Mouse (Mus musculus): Measurements from ENCODE around the gene Pgm5.
"Not testable (repeated sequence)": the region's sequence is repeated elsewhere in the genome, so short reads cannot be mapped to it uniquely, and the experiment has no call there.

Gene Pgm5

GRCm38 (mm10) chr19:24705395-24705794 is 156.3 kb downstream of the Pgm5 start:
- DNase-seq (ENCODE audit: low spot score): peak; percentile 81

DNA sequence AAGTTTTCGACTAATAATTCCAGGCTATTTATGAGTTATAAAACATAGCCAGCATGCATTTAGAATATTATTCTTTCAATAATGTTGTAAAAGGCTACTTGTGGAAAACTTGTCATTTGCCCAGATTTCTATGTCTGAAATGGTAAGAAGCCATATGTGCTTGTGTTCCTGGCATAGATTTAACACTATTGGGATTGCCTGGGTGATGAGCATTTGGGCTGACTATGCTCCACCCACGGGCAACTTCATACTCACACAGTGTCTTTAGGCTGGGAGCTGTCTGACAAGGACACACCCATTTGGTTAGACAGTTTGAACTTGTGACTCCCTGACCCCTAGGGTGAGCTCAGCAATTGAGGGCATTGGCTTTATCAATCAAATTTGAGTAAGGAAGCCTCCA is 157.3 kb downstream of the Pgm5 start:
- DNase-seq (ENCODE audit: low spot score): no peak

DNA sequence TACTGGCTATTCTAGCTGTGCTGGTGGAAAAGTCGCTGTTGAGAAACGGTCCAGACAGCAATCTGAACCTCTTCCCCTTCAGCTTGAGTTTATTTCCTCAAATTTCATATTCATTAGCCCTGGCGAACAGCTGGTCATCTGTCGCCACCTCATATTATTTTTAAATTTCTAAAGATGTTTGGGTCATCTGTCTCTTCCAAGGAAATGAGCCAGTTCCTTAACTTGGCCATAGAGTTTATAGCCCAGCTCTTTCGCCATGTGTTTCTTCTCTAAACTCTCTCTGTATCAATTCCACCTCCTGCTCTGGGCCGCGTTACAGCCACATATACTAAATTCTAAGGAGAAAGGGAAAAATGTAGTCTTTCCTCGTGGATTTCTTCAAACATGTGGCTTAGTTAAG is 158.0 kb downstream of the Pgm5 start:
- DNase-seq (ENCODE audit: low spot score): no peak

- DNase-seq (ENCODE audit: low spot score): not testable (repeated sequence)
Observed at GRCm38 (mm10) chr19:24703168-24703567, 158.5 kb downstream of the Pgm5 start.

DNA sequence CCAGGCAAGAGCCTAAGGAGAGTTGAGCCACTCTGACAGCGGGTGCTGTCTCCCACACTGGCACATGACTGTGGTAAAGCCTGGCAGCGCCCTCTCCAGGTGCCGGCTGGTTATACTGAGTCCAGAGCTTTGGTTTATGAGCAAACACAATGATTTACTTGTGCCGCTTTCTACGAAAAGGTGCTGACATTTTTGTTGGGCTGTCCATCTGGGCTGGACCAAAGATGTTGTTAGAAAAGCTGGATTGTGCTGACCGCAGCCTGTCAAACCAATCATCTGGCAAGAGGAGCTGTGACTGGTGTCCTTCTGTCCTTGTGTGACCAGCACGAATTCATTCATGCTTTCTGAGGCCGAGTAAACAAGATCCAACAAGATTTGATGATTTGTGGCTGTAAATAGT is 159.9 kb downstream of the Pgm5 start:
- no peak for DNase-seq (ENCODE audit: low spot score)

DNA sequence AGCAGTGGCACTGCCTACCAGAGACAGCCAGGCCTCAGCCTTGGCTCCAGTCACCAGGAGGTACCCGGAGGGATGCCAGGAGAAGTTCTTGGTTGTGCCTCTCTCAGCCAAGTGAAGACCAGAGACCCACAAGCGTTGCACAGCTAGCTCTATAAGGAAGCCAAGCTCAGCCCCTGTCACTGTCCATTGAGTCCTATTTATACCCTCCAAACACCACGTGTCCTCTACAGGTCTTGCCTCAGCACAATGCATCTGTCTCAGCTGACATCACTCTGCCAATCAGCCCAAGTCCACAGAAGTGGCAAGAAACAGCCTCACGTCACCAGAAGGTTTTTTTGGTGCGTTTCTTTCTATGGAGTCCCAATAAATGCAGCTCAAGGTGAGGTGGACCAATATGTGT is 161.0 kb downstream of the Pgm5 start:
- no peak for DNase-seq (ENCODE audit: low spot score)

DNA sequence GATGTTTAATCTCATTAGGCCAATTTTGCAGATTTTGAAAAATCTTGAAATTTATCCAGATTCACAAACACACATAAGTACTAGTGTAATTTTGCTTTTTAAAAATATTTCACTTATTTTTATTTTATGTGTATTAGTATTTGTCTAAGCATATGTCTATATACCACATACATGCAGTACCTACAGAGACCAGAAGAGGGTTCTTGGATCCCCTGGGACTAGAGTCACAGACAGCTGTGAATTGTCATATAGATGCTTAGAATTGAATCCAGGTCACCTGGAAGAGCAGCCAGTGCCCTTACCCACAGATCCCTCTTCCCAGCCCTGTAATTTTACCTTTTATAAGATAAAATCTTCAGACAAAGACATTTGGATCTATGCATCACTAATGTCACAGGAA is 161.7 kb downstream of the Pgm5 start:
- no peak for DNase-seq (ENCODE audit: low spot score)

- no peak for DNase-seq (ENCODE audit: low spot score)
Observed at GRCm38 (mm10) chr19:24699196-24699595, 162.5 kb downstream of the Pgm5 start.

- no peak for DNase-seq (ENCODE audit: low spot score)
Observed at GRCm38 (mm10) chr19:24698651-24699050, 163.0 kb downstream of the Pgm5 start.

DNA sequence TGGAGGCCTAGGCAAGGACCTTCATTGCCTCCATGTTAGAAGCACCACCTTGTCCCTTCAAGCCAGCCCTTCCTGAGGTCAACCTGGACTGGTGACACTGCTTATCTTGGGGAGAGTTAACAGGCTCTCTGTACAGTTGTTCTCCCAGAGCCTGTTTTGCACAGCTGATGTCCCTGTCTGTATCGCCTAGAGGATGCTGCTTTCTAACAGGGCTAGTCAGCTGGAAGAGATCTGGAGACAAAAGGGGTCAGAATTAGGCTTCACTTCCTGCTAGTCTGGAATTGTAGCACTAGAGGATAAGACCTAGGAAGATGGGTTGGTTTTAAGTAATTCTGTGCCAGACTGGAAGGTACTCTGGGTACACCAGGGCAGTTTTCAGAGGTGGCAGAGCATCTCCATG is 163.7 kb downstream of the Pgm5 start:
- no peak for DNase-seq (ENCODE audit: low spot score)

DNA sequence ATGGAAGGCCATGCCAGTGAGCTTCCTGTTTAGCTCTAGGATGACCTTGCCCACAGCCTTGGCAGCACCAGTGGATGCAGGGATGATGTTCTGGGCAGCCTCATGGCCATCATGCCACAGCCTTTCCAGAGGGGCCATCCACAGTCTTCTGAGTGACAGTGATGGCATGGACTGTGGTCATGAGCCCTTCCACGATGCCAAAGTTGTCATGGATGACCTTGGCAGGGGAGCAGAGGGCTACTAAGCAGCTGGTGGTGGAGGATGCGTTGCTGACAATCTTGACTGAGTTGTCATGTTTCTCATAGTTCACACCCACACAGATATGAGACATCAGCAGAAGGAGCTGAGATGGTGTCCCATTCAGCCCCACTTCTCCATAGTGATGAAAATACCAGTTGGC is 169.0 kb downstream of the Pgm5 start:
- no peak for DNase-seq (ENCODE audit: low spot score)

GRCm38 (mm10) chr19:24689531-24689930 is 172.1 kb downstream of the Pgm5 start:
- DNase-seq (ENCODE audit: low spot score): no peak

DNA sequence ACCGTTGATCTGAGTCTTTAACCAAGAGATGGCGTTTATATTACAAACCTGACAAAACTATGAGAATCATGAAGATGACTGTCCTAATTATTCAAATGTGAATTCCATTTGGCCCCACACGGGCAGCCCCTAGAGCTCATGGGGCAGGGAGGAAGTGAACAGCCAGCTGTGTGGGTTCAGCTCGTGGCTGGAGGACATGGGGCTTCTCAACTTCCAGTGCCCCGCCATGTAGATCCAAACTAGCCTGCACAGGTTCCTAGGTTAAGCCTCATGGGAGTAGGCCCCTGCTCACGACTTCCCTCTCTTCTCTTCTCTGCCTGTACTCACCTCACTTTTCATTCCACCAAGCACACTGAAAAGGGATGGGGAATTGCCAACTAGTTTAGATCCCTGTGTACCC is 173.3 kb downstream of the Pgm5 start:
- no peak for DNase-seq (ENCODE audit: low spot score)

- DNase-seq (ENCODE audit: low spot score): no peak
Observed at GRCm38 (mm10) chr19:24686411-24686810, 175.2 kb downstream of the Pgm5 start.

DNA sequence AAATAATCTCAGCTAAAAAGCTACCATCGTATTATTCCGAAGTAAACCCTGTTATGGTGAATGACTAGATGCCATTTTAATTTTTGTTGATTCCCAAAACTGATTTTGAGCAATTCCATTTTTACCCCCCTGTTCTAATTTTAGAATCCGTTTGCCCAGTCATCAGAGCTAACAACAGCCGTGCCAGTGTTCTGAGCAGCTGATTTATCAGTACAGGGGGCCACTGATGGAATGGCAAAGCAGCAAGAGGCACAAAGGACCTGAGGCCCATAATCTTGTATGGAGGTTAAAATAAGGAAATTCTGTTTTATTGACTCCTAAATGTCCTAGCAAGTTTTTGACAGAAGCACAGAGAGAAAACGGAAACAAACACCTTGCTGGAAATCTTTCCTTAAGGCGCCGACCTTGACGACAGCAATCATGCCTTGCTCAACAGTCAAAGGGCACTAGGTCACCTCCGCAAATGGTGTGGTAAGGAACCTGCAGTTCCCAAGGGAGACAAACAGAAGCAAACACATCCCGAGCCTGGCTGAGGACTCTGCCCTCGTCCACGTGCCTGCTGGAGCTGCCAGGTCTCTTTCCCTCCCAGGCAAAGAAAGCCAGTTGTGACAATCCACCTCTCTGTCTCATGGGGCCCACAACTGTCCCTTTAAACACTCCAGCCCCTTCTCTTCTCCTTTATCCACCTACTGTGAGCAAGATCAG is 178.5 kb downstream of the Pgm5 start:
- DNase-seq (ENCODE audit: low spot score): no peak

- no peak for DNase-seq (ENCODE audit: low spot score)
Observed at GRCm38 (mm10) chr19:24677242-24677984, 184.2 kb downstream of the Pgm5 start.

DNA sequence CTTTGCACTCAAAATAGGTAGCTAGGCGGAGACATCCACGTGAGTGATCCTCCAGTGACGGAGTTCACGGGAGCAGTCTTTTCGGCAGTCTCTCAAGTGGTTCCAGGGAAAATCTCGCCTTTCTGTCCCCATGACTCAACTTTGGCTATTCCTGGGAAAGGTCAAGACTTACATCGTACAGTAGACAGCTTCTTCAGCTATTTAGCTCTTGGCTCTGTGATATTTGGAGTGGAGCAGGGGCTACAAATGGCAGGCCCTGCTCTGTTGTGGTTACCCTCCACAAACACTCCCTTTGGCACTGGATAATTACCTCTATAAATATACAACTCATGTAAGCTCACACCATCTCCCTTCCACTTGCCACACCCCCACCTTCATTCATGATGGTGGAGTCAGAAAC is 185.2 kb downstream of the Pgm5 start:
- no peak for DNase-seq (ENCODE audit: low spot score)

- DNase-seq (ENCODE audit: low spot score): no peak
Observed at GRCm38 (mm10) chr19:24673762-24674161, 187.9 kb downstream of the Pgm5 start, which contains the start of gene Tmem252. Tmem252 (plus strand) TSS chr19:24674008.

GRCm38 (mm10) chr19:24673331-24673730 is 188.3 kb downstream of the Pgm5 start:
- no peak for DNase-seq (ENCODE audit: low spot score)

GRCm38 (mm10) chr19:24672366-24672960 is 189.2 kb downstream of the Pgm5 start:
- DNase-seq (ENCODE audit: low spot score): no peak

DNA sequence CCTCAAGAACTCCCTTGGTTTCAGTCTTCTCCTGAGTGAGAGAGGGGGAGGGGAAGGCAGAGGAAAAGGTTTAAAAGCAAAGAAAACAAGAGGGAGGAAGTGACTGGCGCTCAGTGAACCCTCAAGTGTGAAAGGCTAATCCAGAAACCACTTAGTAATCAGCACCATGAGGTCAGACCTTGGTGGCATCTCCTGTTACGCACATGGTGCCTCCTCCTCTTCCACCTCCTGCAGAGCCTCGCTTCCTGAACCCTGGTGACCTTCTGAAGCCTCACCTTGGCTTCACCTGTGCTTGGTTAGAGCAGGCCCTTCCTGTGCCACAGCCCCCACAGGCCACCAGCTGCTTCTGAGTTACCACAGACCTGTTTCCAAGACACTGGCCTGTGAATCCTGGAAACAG is 190.1 kb downstream of the Pgm5 start:
- peak; percentile 55 for DNase-seq (ENCODE audit: low spot score)

DNA sequence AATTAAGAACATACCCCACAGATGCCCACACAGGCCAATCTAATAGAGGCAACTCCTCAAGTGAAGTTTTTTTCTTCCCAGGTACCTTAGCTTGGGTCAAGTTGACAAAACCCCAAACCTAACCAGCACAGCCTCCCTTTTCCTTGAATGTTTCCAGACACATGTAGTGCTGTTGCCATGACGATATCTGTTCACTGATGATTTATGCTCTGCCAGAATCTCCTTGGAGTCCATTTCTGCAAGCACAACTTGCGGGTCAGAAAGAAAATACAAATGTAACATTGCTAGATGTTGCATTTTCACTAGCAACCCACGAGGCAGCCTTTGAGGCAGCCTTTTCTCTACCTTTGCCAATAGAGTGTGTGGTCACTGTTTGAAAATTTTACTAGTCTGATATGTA is 194.1 kb downstream of the Pgm5 start:
- peak; percentile 36 for DNase-seq (ENCODE audit: low spot score)

DNA sequence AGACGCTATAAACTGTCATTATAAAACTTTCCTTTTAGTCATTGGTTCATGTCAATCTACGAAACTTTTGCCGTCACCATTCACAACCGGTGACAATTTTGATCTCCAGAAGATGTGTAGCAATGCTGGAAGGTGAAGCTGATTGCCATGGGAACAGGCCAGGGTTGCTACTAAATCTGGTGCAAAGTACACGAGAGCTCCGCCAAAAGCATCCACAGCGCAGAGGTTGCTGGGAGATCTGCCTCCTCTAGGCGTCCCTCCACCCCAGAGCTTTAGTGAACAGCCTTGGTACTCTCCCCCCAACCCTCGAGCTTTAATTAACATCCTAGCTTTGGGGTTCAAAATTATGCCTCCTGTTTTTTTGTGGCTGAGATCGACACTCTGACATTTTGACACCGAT is 195.9 kb downstream of the Pgm5 start:
- no peak for DNase-seq (ENCODE audit: low spot score)

Measured in embryo, embryonic 10 days (tissue).